ENCODE assay signal across 8 mouse cellular contexts in the genomic region with DNA sequence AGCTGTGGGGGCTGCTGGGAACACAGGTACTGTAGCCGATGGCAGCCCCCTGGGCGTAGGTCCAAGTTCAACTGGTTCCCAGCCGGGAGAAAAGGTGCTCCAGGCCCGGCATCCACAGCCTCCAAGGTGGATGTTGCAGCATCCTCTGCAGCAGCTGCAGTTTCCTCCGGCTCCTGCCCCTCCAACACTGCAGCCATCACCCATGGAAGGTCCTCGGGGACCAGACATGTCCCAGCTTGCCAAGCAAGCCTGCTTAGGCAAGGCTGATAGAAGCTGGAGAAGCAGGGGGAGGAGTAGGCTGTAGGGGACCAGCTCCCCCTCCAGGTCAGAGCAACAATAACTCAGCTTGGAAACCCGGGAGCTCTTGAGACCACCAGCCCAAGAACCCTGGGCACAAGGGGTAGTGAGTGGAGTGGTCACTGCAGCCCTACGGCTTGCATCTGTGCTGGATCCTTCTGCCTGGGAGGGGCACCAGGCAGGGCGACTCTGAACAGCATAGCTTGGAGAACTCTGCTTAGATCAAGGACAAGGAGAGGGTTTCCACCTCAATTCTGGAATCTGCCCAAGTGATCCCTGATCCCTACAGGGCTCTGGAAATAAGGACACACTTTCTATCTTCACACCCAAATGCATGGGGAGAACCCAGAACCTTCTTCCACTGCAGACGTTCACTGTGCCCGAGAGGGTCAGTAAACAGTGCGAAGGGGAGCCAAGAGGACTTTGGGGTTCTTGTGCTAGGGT. TPM values are rescaled to one million over a fixed set of nuclear protein-coding genes. Genes with fewer than 3 reads are reported as not detected.
DNase-seq lines count a peak whose midpoint lies in the region; ATAC-seq lines count a peak whose summit lies in the region.

No protein-coding gene starts in this region.

- H3K4me1 ChIP-seq in heart, embryonic 16.5 days (ENCODE audit: control insufficient read depth, insufficient read depth, low read length): peaks cover 25% of the 10 kb centered on the region
- peaks cover 63% of the 10 kb centered on the region for H3K4me1 ChIP-seq in liver, embryonic 13.5 days (replicated peaks)
- peaks cover 26% of the 10 kb centered on the region for H3K4me1 ChIP-seq in stomach, embryonic 16.5 days (ENCODE audit: control insufficient read depth, insufficient read depth, low read length)

- peaks cover 8% of the 10 kb centered on the region for H3K36me3 ChIP-seq in heart, embryonic 16.5 days (ENCODE audit: control insufficient read depth, insufficient read depth)
- peaks cover 49% of the 10 kb centered on the region for H3K36me3 ChIP-seq in liver, embryonic 13.5 days
- H3K36me3 ChIP-seq in stomach, embryonic 16.5 days (ENCODE audit: control insufficient read depth, insufficient read depth, low read length): no peaks in the 10 kb centered on the region

- 15% methylated on average over 12 of the region's 12 CpGs for WGBS in heart, embryonic 16.5 days
- 19% methylated on average over 12 of the region's 12 CpGs for WGBS in liver, embryonic 13.5 days (ENCODE audit: insufficient replicate concordance)
- WGBS in stomach, embryonic 16.5 days: 16% methylated on average over 12 of the region's 12 CpGs

- peak overlapping the region; percentile 96 for H3K4me2 ChIP-seq in heart, embryonic 16.5 days (ENCODE audit: low read depth, low read length)
- peak overlapping the region; percentile 97 for H3K4me2 ChIP-seq in liver, embryonic 13.5 days
- H3K4me2 ChIP-seq in stomach, embryonic 16.5 days (ENCODE audit: low read depth, low read length): peak overlapping the region; percentile 72

- peak overlapping the region; percentile 66 for H3K4me3 ChIP-seq in heart, embryonic 16.5 days (ENCODE audit: low read length)
- H3K4me3 ChIP-seq in liver, embryonic 13.5 days (replicated peaks): peak overlapping the region; percentile 72
- peak overlapping the region; percentile 51 for H3K4me3 ChIP-seq in stomach, embryonic 16.5 days (replicated peaks; ENCODE audit: low read length)

- no peaks in the 10 kb centered on the region for H3K9me3 ChIP-seq in heart, embryonic 16.5 days (replicated peaks; ENCODE audit: control insufficient read depth, low read length)
- H3K9me3 ChIP-seq in liver, embryonic 13.5 days (replicated peaks): no peaks in the 10 kb centered on the region
- no peaks in the 10 kb centered on the region for H3K9me3 ChIP-seq in stomach, embryonic 16.5 days (replicated peaks; ENCODE audit: control insufficient read depth, low read length)

- H3K9ac ChIP-seq in heart, embryonic 16.5 days (ENCODE audit: low read length): peak overlapping the region; percentile 76
- H3K9ac ChIP-seq in liver, embryonic 13.5 days: peak overlapping the region; percentile 83
- peak overlapping the region; percentile 77 for H3K9ac ChIP-seq in stomach, embryonic 16.5 days (ENCODE audit: low read length)

- H3K27ac ChIP-seq in heart, embryonic 16.5 days (ENCODE audit: low read length): peak overlapping the region; percentile 24; the same call in 1 of the 2 replicates
- peak overlapping the region; percentile 79 for H3K27ac ChIP-seq in liver, embryonic 13.5 days
- H3K27ac ChIP-seq in stomach, embryonic 16.5 days (ENCODE audit: low read length): peak overlapping the region; percentile 71

- intact Hi-C loops in gastrocnemius, postnatal 14 days (cut with DNase I; ENCODE audit: low total_unique reads): loop anchor here (5.0 kb wide), 1 partner anchor 36 kb away; no protein-coding TSS in a partner anchor
- intact Hi-C loops in gastrocnemius, postnatal 36 days (cut with DNase I): no loop called here

- no peaks in the 10 kb centered on the region for H3K27me3 ChIP-seq in heart, embryonic 16.5 days (ENCODE audit: control insufficient read depth, insufficient read depth, low read length)
- no peaks in the 10 kb centered on the region for H3K27me3 ChIP-seq in liver, embryonic 13.5 days
- H3K27me3 ChIP-seq in stomach, embryonic 16.5 days (ENCODE audit: control insufficient read depth, insufficient read depth, low read length): no peaks in the 10 kb centered on the region

- peak; percentile 30 for DNase-seq in gastrocnemius, postnatal 14 days
- no peak for DNase-seq in gastrocnemius, postnatal 36 days
- peak; percentile 77 for DNase-seq in A20 (ENCODE audit: low read depth, low spot score)
- peak; percentile 62 to 63 for DNase-seq in cerebellum, postnatal 10 days
- peak; percentile 42 for DNase-seq in liver, embryonic 13.5 days
- DNase-seq in adrenal gland, adult 8-10 months: no peak

- ATAC-seq in heart, embryonic 16.5 days (replicated peaks; ENCODE audit: extremely low read depth, insufficient read depth, low FRiP score): no peak
- peak; percentile 15 for ATAC-seq in liver, embryonic 13.5 days (ENCODE audit: low read depth)
- no peak for ATAC-seq in stomach, embryonic 16.5 days (ENCODE audit: insufficient read depth, low FRiP score)

RNA-seq across cellular contexts. Expression of a gene that starts 0.6 kb away (rescaled TPM):
- total RNA-seq in gastrocnemius, postnatal 14 days (2021): under 1 TPM; 0.55 to 0.75 TPM
- under 1 TPM; 0.15 to 0.18 TPM for total RNA-seq in gastrocnemius, postnatal 36 days (2021)
- polyA plus RNA-seq in heart, embryonic 16.5 days (2015; fragmentation: Nextera tagmentation; extraction: Ambion mirVana): 9.0 and 9.7 TPM in 2 replicates
- 10.9 and 11.4 TPM in 2 replicates for polyA plus RNA-seq in liver, embryonic 13.5 days (2015; fragmentation: Nextera tagmentation; extraction: Ambion mirVana)
- 7.6 and 8.2 TPM in 2 replicates for polyA plus RNA-seq in stomach, embryonic 16.5 days (2015; fragmentation: Nextera tagmentation; extraction: Ambion mirVana)
- 1 to 10 TPM; 1.0 to 2.3 (median 1.4) TPM for total RNA-seq in adrenal gland, adult 8-10 months (2022)

RNA-seq across cellular contexts. Expression of a gene that starts 3.9 kb away (rescaled TPM):
- 100 to 1,000 TPM; 730 to 819 TPM for total RNA-seq in gastrocnemius, postnatal 14 days (2021)
- 100 to 1,000 TPM; 466 to 562 TPM for total RNA-seq in gastrocnemius, postnatal 36 days (2021)
- 704 and 720 TPM in 2 replicates for polyA plus RNA-seq in heart, embryonic 16.5 days (2015; fragmentation: Nextera tagmentation; extraction: Ambion mirVana)
- 1,223 and 1,240 TPM in 2 replicates for polyA plus RNA-seq in liver, embryonic 13.5 days (2015; fragmentation: Nextera tagmentation; extraction: Ambion mirVana)
- polyA plus RNA-seq in stomach, embryonic 16.5 days (2015; fragmentation: Nextera tagmentation; extraction: Ambion mirVana): 1,060 and 1,250 TPM in 2 replicates
- total RNA-seq in adrenal gland, adult 8-10 months (2022): 1,000 to 10,000 TPM in 3 of 4 experiments, 100 to 1,000 TPM in 1; 998 to 1,129 (median 1,024) TPM

RNA-seq across cellular contexts. Expression of a gene that starts 5.6 kb away (rescaled TPM):
- 10 to 100 TPM; 14.8 to 32.4 TPM for total RNA-seq in gastrocnemius, postnatal 14 days (2021)
- 10 to 100 TPM; 15.6 to 38.4 TPM for total RNA-seq in gastrocnemius, postnatal 36 days (2021)
- polyA plus RNA-seq in heart, embryonic 16.5 days (2015; fragmentation: Nextera tagmentation; extraction: Ambion mirVana): 17.8 and 19.7 TPM in 2 replicates
- polyA plus RNA-seq in liver, embryonic 13.5 days (2015; fragmentation: Nextera tagmentation; extraction: Ambion mirVana): 16.6 and 20.4 TPM in 2 replicates
- polyA plus RNA-seq in stomach, embryonic 16.5 days (2015; fragmentation: Nextera tagmentation; extraction: Ambion mirVana): 29.4 and 32.3 TPM in 2 replicates
- total RNA-seq in adrenal gland, adult 8-10 months (2022): 100 to 1,000 TPM in 3 of 4 experiments, 10 to 100 TPM in 1; 86.7 to 109 (median 104) TPM

RNA-seq across cellular contexts. Expression of a gene that starts 11.7 kb away (rescaled TPM):
- total RNA-seq in gastrocnemius, postnatal 14 days (2021): 100 to 1,000 TPM; 188 to 332 TPM
- total RNA-seq in gastrocnemius, postnatal 36 days (2021): 100 to 1,000 TPM; 306 to 361 TPM
- polyA plus RNA-seq in heart, embryonic 16.5 days (2015; fragmentation: Nextera tagmentation; extraction: Ambion mirVana): 73.1 and 78.0 TPM in 2 replicates
- 11.9 and 13.8 TPM in 2 replicates for polyA plus RNA-seq in liver, embryonic 13.5 days (2015; fragmentation: Nextera tagmentation; extraction: Ambion mirVana)
- polyA plus RNA-seq in stomach, embryonic 16.5 days (2015; fragmentation: Nextera tagmentation; extraction: Ambion mirVana): 34.0 and 38.5 TPM in 2 replicates
- total RNA-seq in adrenal gland, adult 8-10 months (2022): 100 to 1,000 TPM; 256 to 532 (median 452) TPM

RNA-seq across cellular contexts. Expression of a gene that starts 14.0 kb away (rescaled TPM):
- total RNA-seq in gastrocnemius, postnatal 14 days (2021): under 1 TPM; 0.47 to 0.82 TPM
- under 1 TPM; 0.20 to 0.39 TPM for total RNA-seq in gastrocnemius, postnatal 36 days (2021)
- 5.2 and 5.9 TPM in 2 replicates for polyA plus RNA-seq in heart, embryonic 16.5 days (2015; fragmentation: Nextera tagmentation; extraction: Ambion mirVana)
- 0.10 and 0.14 TPM in 2 replicates for polyA plus RNA-seq in liver, embryonic 13.5 days (2015; fragmentation: Nextera tagmentation; extraction: Ambion mirVana)
- polyA plus RNA-seq in stomach, embryonic 16.5 days (2015; fragmentation: Nextera tagmentation; extraction: Ambion mirVana): 2.6 and 3.8 TPM in 2 replicates
- 1 to 10 TPM; 1.5 to 2.6 (median 2.1) TPM for total RNA-seq in adrenal gland, adult 8-10 months (2022)

Comparison
In these comparisons a context has a peak if more than half of its experiments do, and no peak if none do; other contexts are left out.
1. DNase-seq: peak in gastrocnemius, postnatal 14 days (single experiment), A20 (single experiment), cerebellum, postnatal 10 days (2 of 2) and liver, embryonic 13.5 days (single experiment); none in gastrocnemius, postnatal 36 days (0 of 2) and adrenal gland, adult 8-10 months (single experiment).
2. H3K27ac ChIP-seq: peak in every context shown above with its lines; median percentile 79 in liver, embryonic 13.5 days; 71 in stomach, embryonic 16.5 days; 24 in heart, embryonic 16.5 days.
3. Peak in every context shown above with its lines, with median percentiles within 50 percentile points of each other: H3K4me2 ChIP-seq, H3K4me3 ChIP-seq and H3K9ac ChIP-seq.